Mouse (Mus musculus): Measurements from ENCODE around the gene Gabbr1.
"Not testable (repeated sequence)": the region's sequence is repeated elsewhere in the genome, so short reads cannot be mapped to it uniquely, and the experiment has no call there.

Gabbr1 gene

DNA sequence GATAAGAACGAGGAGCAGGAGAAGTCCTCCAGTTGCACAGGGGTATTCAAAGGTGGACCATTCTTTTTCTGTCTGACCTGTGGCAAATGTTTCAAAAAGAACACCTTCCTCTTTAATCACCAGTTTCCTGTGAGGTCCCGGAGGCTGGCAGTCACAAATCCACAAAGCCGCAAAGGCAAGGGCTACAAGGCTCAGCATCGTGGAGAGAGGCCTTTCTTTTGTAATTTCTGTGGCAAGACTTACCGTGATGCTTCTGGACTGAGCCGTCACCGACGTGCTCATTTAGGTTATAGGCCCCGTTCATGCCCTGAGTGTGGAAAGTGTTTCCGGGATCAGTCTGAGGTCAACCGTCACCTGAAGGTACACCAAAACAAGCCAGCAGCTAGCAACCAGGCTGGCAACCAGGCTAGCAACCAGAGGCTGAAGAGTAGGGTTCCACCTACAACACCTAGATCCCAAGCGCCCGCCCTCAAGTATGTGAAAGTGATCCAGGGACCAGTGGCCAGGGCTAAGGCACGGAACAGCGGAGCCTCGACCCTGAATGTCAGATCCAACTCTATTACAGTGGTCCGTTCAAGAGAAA lies 36.2 kb upstream of the Gabbr1 start:
- Histone ChIP-seq H3K27me3 (ENCODE audit: insufficient read depth, low read length) (no peaks in the 10 kb centered on the region), H3K4me3 (replicated peaks; ENCODE audit: low read length) (peak overlapping the region; percentile 2; the same call in 1 of the 2 replicates), H3K9me3 (ENCODE audit: low read length) (no peaks in the 10 kb centered on the region), H3K4me1 (replicated peaks; ENCODE audit: low read depth, low read length) (peaks cover 95% of the 10 kb centered on the region), H3K36me3 (ENCODE audit: insufficient read depth, low read length) (peaks cover 72% of the 10 kb centered on the region)
- no peak for TF ChIP-seq NANOG (IDR thresholded peaks at IDR 0.05; ENCODE audit: borderline replicate concordance, low read length)
- no peak for TF ChIP-seq CTCF (conservative IDR thresholded peaks at IDR 0.05; ENCODE audit: low read length)
- no peak for TF ChIP-seq POU5F1 (IDR thresholded peaks at IDR 0.05; ENCODE audit: borderline replicate concordance, low read length)

DNA sequence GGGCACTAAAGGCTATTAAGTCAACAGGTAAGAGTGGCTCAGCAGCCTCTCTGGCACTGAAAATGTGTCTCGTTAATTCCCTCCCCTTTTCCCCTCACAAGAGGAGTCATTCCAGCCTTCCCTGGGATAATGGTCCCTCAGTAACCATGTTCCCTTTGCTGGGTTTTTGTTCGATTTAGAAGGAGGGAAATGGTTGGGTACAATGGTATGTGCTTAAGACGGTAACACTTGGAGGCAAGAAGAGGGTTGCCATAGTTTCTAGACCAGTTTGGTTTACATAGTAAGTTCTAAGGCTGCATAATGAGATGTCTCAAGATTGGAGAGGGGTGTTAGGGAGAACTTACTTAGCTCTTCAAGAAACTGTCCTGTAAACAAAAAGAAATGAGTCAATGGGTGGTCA lies 34.0 kb upstream of the Gabbr1 start:
- TF ChIP-seq POU5F1 (IDR thresholded peaks at IDR 0.05; ENCODE audit: borderline replicate concordance, low read length): no peak
- no peak for TF ChIP-seq NANOG (IDR thresholded peaks at IDR 0.05; ENCODE audit: borderline replicate concordance, low read length)
- TF ChIP-seq CTCF (conservative IDR thresholded peaks at IDR 0.05; ENCODE audit: low read length): no peak
- no peak overlapping the region for H3K4me3 ChIP-seq (replicated peaks; ENCODE audit: low read length)

DNA sequence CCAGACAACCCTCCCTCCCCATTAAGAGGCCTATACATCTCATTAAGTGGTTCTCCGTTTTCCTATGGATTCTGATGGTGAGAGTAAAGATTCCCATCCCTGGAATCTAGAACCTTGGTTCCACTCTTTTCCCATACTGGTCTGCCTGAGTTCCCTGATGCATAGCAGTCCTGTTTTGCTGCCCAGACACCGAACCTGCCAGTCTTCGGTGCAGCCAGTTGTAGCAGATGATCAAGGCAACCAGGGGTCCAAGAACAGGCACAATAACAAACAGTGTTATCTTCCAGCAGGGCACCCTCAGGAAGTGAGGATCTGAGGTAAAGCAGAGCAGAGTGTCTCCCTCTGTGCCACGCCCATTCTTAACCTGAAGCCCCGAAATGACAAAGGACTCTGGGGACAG lies 33.6 kb upstream of the Gabbr1 start:
- TF ChIP-seq POU5F1 (IDR thresholded peaks at IDR 0.05; ENCODE audit: borderline replicate concordance, low read length): no peak
- no peak for TF ChIP-seq CTCF (conservative IDR thresholded peaks at IDR 0.05; ENCODE audit: low read length)
- no peak for TF ChIP-seq NANOG (IDR thresholded peaks at IDR 0.05; ENCODE audit: borderline replicate concordance, low read length)
- H3K36me3 ChIP-seq (ENCODE audit: insufficient read depth, low read length): peaks cover 46% of the 10 kb centered on the region
- peak overlapping the region; percentile 40 for H3K4me3 ChIP-seq (replicated peaks; ENCODE audit: low read length)
- H3K4me1 ChIP-seq (replicated peaks; ENCODE audit: low read depth, low read length): peaks cover 76% of the 10 kb centered on the region
- H3K27me3 ChIP-seq (ENCODE audit: insufficient read depth, low read length): no peaks in the 10 kb centered on the region
- no peaks in the 10 kb centered on the region for H3K9me3 ChIP-seq (ENCODE audit: low read length)

More for the DNA sequence above, 34.0 kb upstream of the Gabbr1 start:
- peaks cover 76% of the 10 kb centered on the region for H3K4me1 ChIP-seq (replicated peaks; ENCODE audit: low read depth, low read length)
- peaks cover 50% of the 10 kb centered on the region for H3K36me3 ChIP-seq (ENCODE audit: insufficient read depth, low read length)
- H3K27me3 ChIP-seq (ENCODE audit: insufficient read depth, low read length): no peaks in the 10 kb centered on the region
- H3K9me3 ChIP-seq (ENCODE audit: low read length): no peaks in the 10 kb centered on the region

DNA sequence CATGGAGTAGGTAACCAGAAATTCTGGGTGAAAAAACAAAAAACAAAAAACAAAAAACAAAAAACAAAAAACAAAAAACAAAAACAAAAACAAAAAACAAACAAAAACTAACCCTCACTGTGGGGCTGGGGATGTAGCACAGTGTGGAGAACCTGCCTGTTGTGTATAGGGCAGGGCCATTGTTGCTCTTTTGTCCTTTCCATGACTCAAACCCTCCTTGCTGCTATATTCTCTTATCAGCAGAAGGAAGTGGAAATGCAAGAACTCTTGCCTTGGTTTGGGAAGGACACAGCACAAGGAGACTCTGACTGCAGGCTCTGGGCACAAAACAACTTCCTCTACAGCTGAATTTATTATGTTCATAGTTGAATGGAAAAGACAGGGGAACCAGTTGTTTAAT lies 29.4 kb upstream of the Gabbr1 start:
- Histone ChIP-seq H3K27me3 (ENCODE audit: insufficient read depth, low read length) (no peaks in the 10 kb centered on the region), H3K4me1 (replicated peaks; ENCODE audit: low read depth, low read length) (peaks cover 60% of the 10 kb centered on the region), H3K4me3 (replicated peaks; ENCODE audit: low read length) (no peak overlapping the region), H3K36me3 (ENCODE audit: insufficient read depth, low read length) (peaks cover 5% of the 10 kb centered on the region), H3K9me3 (ENCODE audit: low read length) (no peaks in the 10 kb centered on the region)
- TF ChIP-seq POU5F1 (IDR thresholded peaks at IDR 0.05; ENCODE audit: borderline replicate concordance, low read length) (no peak), CTCF (conservative IDR thresholded peaks at IDR 0.05; ENCODE audit: low read length) (no peak), NANOG (IDR thresholded peaks at IDR 0.05; ENCODE audit: borderline replicate concordance, low read length) (no peak)

DNA sequence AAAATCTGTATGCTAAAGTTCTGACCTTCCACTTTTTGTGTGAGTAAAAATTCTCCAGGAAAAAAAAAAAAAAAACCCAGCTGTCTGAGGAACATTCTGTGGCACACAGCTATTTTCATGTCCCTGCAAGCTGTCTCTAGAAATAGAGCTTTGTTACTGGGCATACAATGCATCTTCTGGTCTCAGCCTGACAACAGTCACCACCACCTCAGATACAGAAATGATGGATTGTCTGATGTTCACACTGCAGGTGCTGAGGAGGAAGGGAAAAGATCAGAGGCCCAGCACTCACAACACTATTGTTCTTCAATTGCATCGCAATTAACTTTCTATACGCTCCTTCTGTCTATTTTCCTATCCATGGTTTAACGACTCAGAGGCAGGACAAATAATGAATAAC lies 27.4 kb upstream of the Gabbr1 start:
- TF ChIP-seq POU5F1 (IDR thresholded peaks at IDR 0.05; ENCODE audit: borderline replicate concordance, low read length) (no peak), NANOG (IDR thresholded peaks at IDR 0.05; ENCODE audit: borderline replicate concordance, low read length) (peak; percentile 50; the same call in 1 of the 2 replicates)
- H3K36me3 ChIP-seq (ENCODE audit: insufficient read depth, low read length): no peaks in the 10 kb centered on the region
- H3K4me3 ChIP-seq (replicated peaks; ENCODE audit: low read length): no peak overlapping the region
- H3K27me3 ChIP-seq (ENCODE audit: insufficient read depth, low read length): no peaks in the 10 kb centered on the region
- H3K4me1 ChIP-seq (replicated peaks; ENCODE audit: low read depth, low read length): peaks cover 59% of the 10 kb centered on the region
- H3K9me3 ChIP-seq (ENCODE audit: low read length): no peaks in the 10 kb centered on the region

DNA sequence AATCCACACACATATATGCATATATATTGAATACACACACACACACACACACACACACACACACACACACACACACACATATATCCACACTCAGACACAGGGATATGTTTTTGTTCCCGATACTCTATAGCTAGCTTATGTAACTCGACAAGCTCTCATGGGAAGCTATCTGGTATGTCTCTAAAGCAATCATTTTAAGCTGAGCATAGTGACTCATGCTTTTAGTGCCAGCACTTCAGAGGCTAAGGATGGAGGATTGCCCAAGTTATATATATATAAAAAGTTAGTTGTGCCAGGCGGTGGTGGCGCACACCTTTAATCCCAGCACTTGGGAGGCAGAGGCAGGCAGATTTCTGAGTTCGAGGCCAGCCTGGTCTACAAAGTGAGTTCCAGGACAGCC lies 26.5 kb upstream of the Gabbr1 start:
- H3K36me3 ChIP-seq (ENCODE audit: insufficient read depth, low read length); H3K9me3 ChIP-seq (ENCODE audit: low read length); H3K27me3 ChIP-seq (ENCODE audit: insufficient read depth, low read length); H3K4me3 ChIP-seq (replicated peaks; ENCODE audit: low read length): not testable (repeated sequence)
- H3K4me1 ChIP-seq (replicated peaks; ENCODE audit: low read depth, low read length): peaks cover 59% of the 10 kb centered on the region

DNA sequence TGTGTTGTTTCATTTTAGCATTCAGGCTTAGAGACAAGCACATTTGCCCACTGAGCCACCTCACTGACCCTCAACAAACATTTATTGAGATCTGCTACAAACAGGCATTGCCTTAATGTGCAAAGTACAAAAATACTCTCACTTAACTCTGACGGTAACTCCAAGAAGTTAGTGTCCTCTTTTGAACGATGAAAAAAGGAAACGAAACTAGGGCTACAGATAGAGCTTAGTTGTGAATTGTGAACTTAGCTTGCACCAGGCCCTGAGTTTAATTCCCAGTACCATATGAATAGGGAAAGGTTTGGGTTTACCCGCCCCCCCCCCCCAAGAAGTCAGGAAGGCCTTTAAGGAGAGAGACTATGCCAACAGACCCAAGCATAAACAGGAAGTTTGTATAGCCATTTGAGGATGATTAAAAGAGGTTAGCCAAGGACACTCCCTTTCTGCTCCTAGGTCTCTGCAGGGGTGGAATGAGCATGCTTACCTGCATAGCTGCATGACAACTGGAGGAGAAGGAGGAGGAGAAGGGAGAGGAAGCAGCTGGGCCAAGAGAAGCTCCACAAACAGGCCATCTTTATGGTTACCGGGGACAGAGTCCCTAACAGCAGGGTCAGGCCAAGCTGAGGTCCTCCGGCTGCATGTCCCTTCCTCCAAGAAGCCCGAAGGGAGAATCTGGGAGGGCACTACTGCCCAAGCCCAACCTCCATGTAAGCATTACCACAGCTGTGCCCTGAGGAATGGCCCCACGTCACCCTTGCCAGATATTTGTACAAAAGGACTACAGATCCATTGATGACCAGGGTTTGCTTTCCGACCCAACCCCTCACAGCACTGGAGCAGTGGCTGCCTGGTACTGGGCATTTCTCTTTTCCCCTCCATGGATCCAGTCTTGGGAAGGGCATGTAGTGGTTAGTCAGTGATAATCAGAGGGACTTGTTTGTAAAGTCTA lies 22.9 kb upstream of the Gabbr1 start, which contains the start of gene Mog:
Mog (minus strand) TSS at position 771 of the 949 bp plus-strand sequence.
- Histone ChIP-seq H3K9me3 (ENCODE audit: low read length) (no peaks in the 10 kb centered on the region), H3K36me3 (ENCODE audit: insufficient read depth, low read length) (no peaks in the 10 kb centered on the region), H3K27me3 (ENCODE audit: insufficient read depth, low read length) (no peaks in the 10 kb centered on the region), H3K4me1 (replicated peaks; ENCODE audit: low read depth, low read length) (peaks cover 77% of the 10 kb centered on the region), H3K4me3 (replicated peaks; ENCODE audit: low read length) (peak within 1 kb of the TSS; percentile 39)
- no peak for TF ChIP-seq NANOG (IDR thresholded peaks at IDR 0.05; ENCODE audit: borderline replicate concordance, low read length)
- TF ChIP-seq POU5F1 (IDR thresholded peaks at IDR 0.05; ENCODE audit: borderline replicate concordance, low read length): no peak
- no peak for TF ChIP-seq CTCF (conservative IDR thresholded peaks at IDR 0.05; ENCODE audit: low read length)

DNA sequence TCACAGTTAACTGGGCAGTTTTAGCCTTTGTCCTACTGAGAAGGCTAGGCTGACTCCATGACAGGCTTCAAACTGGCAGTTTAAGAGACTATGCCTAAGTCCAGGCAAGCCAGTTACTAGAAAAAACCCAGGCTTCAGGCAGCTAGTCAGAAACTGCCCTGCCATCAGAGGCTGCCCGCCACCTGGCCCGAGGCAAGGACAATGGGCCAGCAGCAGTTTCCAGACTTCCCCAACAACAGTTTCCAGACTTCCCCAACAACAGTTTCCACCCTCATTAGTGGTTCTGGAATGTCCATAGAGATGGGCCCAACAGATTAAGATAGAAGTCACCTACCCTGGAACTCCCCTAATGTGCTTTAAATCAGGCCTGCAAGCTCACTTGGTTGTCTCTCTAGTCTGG lies 19.3 kb upstream of the Gabbr1 start:
- Histone ChIP-seq H3K4me3 (replicated peaks; ENCODE audit: low read length) (peak overlapping the region; percentile 37; the same call in 1 of the 2 replicates), H3K4me1 (replicated peaks; ENCODE audit: low read depth, low read length) (peaks cover 83% of the 10 kb centered on the region), H3K9me3 (ENCODE audit: low read length) (no peaks in the 10 kb centered on the region), H3K27me3 (ENCODE audit: insufficient read depth, low read length) (no peaks in the 10 kb centered on the region), H3K36me3 (ENCODE audit: insufficient read depth, low read length) (no peaks in the 10 kb centered on the region)
- TF ChIP-seq POU5F1 (IDR thresholded peaks at IDR 0.05; ENCODE audit: borderline replicate concordance, low read length) (no peak), CTCF (conservative IDR thresholded peaks at IDR 0.05; ENCODE audit: low read length) (no peak), NANOG (IDR thresholded peaks at IDR 0.05; ENCODE audit: borderline replicate concordance, low read length) (no peak)
